Mouse (Mus musculus) midbrain, embryonic 10.5 days (tissue): ENCODE results near the gene Gjd3. TPM values are rescaled to one million over a fixed set of nuclear protein-coding genes. Genes with fewer than 3 reads are reported as not detected.

ENCODE experiments used
- polyA plus RNA-seq: library from polyadenylated mRNA; unstranded; fragments of >200 nt; fragmentation: Nextera tagmentation; extraction: Ambion mirVana; gene quantifications from 2 replicates; pipeline ENCODE4 v1.2.1, GENCODE M21; 2016

Gene Gjd3
- polyA plus RNA-seq, 1 experiment from 2014 or later: not detected

Other genes with a start within 250 kb of the Gjd3 start
- 9.5 and 15.6 TPM in 2 replicates for gene Thra, start 242.4 kb downstream of the Gjd3 start, polyA plus RNA-seq
- 1.4 TPM in 2 replicates for gene Nr1d1, start 207.7 kb downstream of the Gjd3 start, polyA plus RNA-seq
- gene Msl1, start 187.5 kb downstream of the Gjd3 start, polyA plus RNA-seq: 22.9 and 24.3 TPM in 2 replicates
- gene Casc3, start 178.1 kb downstream of the Gjd3 start, polyA plus RNA-seq: 49.0 and 55.7 TPM in 2 replicates
- gene Rapgefl1, start 146.2 kb downstream of the Gjd3 start, polyA plus RNA-seq: 1.3 TPM in 2 replicates
- 3.7 and 3.9 TPM in 2 replicates for gene Wipf2, start 119.4 kb downstream of the Gjd3 start, polyA plus RNA-seq
- 53.3 and 67.8 TPM in 2 replicates for gene Cdc6, start 75.2 kb downstream of the Gjd3 start, polyA plus RNA-seq
- 15.5 and 16.1 TPM in 2 replicates for gene Rara, start 55.2 kb downstream of the Gjd3 start, polyA plus RNA-seq
- 357 and 364 TPM in 2 replicates for gene Top2a, start 41.2 kb upstream of the Gjd3 start, polyA plus RNA-seq
- 290 and 322 TPM in 2 replicates for gene Igfbp4, start 58.2 kb upstream of the Gjd3 start, polyA plus RNA-seq
- 0.55 and 0.84 TPM in 2 replicates for gene Tns4, start 106.3 kb upstream of the Gjd3 start, polyA plus RNA-seq
- 0.14 TPM in 1 of 2 replicates, not detected in the other for gene Ccr7, start 172.1 kb upstream of the Gjd3 start, polyA plus RNA-seq
- 296 and 338 TPM in 2 replicates for gene Smarce1, start 248.0 kb upstream of the Gjd3 start, polyA plus RNA-seq